In genomic region chr14:32772791-32773190, GRCm38 (mm10) we compare ENCODE assay signal across 9 mouse cellular contexts. TPM values are rescaled to one million over a fixed set of nuclear protein-coding genes. Genes with fewer than 3 reads are reported as not detected.
A peak's percentile ranks its signal among the peaks of the same experiment; 100 is the strongest.
DNase-seq lines count a peak whose midpoint lies in the region; ATAC-seq and TF ChIP-seq lines count a peak whose summit lies in the region.
"Had no signal": no experiment of that assay in that cellular context is flagged by ENCODE, and none has a peak within 500 bp of the region (broad histone marks: within the 10 kb centered on the region; RNA-seq: fewer than 3 reads in every experiment).

No protein-coding gene starts in this region.

- no peak overlapping the region for H3K4me3 ChIP-seq in left cerebral cortex, adult 2 months
- H3K4me3 ChIP-seq: megakaryocyte, embryonic 14.5 days had no signal

- H3K27ac ChIP-seq in left cerebral cortex, adult 2 months = no peak overlapping the region

- TF ChIP-seq CTCF in left cerebral cortex, adult 2 months (IDR thresholded peaks at IDR 0.05) = peak; percentile 64

- no peak for ATAC-seq in CD4-positive, CD25-positive, alpha-beta regulatory T cell, adult 4 months
- ATAC-seq in megakaryocyte-erythroid progenitor cell, adult 5-6 weeks (replicated peaks; ENCODE audit: low FRiP score, low TSS enrichment, poor library complexity, severe bottlenecking) = no peak

- intact Hi-C loops in left cerebral cortex, adult 2 months (cut with DNase I) = loop anchor here (1.0 to 10.0 kb wide), 3 partner anchors 188 to 432 kb away; no protein-coding TSS in a partner anchor

- peak; percentile 76 for DNase-seq in CD4-positive, CD25-positive, alpha-beta regulatory T cell, adult 2 months (ENCODE audit: low read depth, low spot score)
- peak; percentile 12 to 28 for DNase-seq in left cerebral cortex, adult 2 months (ENCODE audit: extremely low spot score in 1 of 2, low spot score in 2 of 2)
- DNase-seq in left cerebral cortex, adult 11 months (ENCODE audit: low spot score) = no peak
- peak; percentile 41 for DNase-seq in adrenal gland, postnatal 25 days
- DNase-seq in layer of hippocampus, adult 9-10 months (ENCODE audit: low spot score) = peak; percentile 21
- no peak for DNase-seq in frontal cortex, postnatal 14 days (ENCODE audit: low spot score in 2 of 2)

RNA-seq across cellular contexts. Expression of gene Tmem273, which starts 13.0 kb away (rescaled TPM):
- polyA plus RNA-seq in CD4-positive, CD25-positive, alpha-beta regulatory T cell, adult 4 months (2017; shearing (Covaris generic)) = 1 to 10 TPM; 3.7 to 4.9 TPM
- 1 to 10 TPM in 1 of 2 experiments, under 1 TPM in 1; 0.91 to 1.3 TPM for total RNA-seq in left cerebral cortex, adult 2 months (2021)
- total RNA-seq in adrenal gland, postnatal 25 days (2021) = 2.7 and 4.4 TPM in 2 replicates
- total RNA-seq in megakaryocyte-erythroid progenitor cell, adult 5-6 weeks (2014; fragmentation: Nextera tagmentation) = not detected in 2 replicates
- not detected in 2 replicates for total RNA-seq in megakaryocyte-erythroid progenitor cell, adult 5-6 weeks (2017)

Comparison
In these comparisons a context has a peak if more than half of its experiments do, and no peak if none do; other contexts are left out.
1. DNase-seq: peak in CD4-positive, CD25-positive, alpha-beta regulatory T cell, adult 2 months (single experiment), left cerebral cortex, adult 2 months (2 of 2), adrenal gland, postnatal 25 days (single experiment) and layer of hippocampus, adult 9-10 months (single experiment); none in left cerebral cortex, adult 11 months (single experiment) and frontal cortex, postnatal 14 days (0 of 2).